23 mouse cellular contexts compared by ENCODE assay signal in the genomic region with DNA sequence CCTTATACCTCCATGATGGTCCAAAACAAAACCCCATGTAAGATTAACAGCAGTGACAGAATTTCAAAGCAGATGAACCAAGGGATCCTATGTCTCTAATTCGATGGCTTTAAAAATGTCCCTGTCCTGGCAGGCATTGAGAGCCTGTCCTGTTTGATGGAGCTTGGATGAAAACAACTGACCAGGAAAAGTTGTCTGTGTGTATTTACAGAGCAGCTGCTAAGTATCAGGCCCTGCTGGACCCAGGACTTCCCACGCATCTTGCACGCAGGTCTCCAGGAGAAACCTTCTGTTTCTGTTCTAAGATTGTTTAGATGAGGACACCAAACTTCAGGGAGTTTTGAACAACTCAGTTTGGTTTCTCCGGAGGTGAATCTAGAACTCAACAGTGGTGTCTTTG. TPM values are rescaled to one million over a fixed set of nuclear protein-coding genes. Genes with fewer than 3 reads are reported as not detected.
A peak's percentile ranks its signal among the peaks of the same experiment; 100 is the strongest.
DNase-seq lines count a peak whose midpoint lies in the region; ATAC-seq and TF ChIP-seq lines count a peak whose summit lies in the region.
"Had no signal": no experiment of that assay in that cellular context is flagged by ENCODE, and none has a peak within 500 bp of the region (broad histone marks: within the 10 kb centered on the region; RNA-seq: fewer than 3 reads in every experiment).

No protein-coding gene starts in this region.

- ATAC-seq in heart, embryonic 13.5 days (ENCODE audit: extremely low read depth, insufficient number of reproducible peaks, low FRiP score, low TSS enrichment) = no peak
- no peak for ATAC-seq in heart, embryonic 16.5 days (replicated peaks; ENCODE audit: extremely low read depth, insufficient read depth, low FRiP score)
- ATAC-seq: forebrain, embryonic 14.5 days had no signal

- H3K9me3 ChIP-seq in heart, embryonic 13.5 days = no peaks in the 10 kb centered on the region
- no peaks in the 10 kb centered on the region for H3K9me3 ChIP-seq in heart, embryonic 16.5 days (replicated peaks; ENCODE audit: control insufficient read depth, low read length)
- H3K9me3 ChIP-seq: embryonic facial prominence, embryonic 13.5 days; embryonic facial prominence, embryonic 15.5 days; forebrain, embryonic 10.5 days; forebrain, embryonic 12.5 days had no signal

- no peak for TF ChIP-seq EP300 in heart, adult 2 months (IDR thresholded peaks at IDR 0.05; ENCODE audit: insufficient read depth, low read depth, low read length)

- H3K36me3 ChIP-seq in heart, adult 2 months (ENCODE audit: control insufficient read depth, insufficient read depth, low read length) = peaks cover 23% of the 10 kb centered on the region
- no peaks in the 10 kb centered on the region for H3K36me3 ChIP-seq in heart, embryonic 13.5 days
- no peaks in the 10 kb centered on the region for H3K36me3 ChIP-seq in heart, embryonic 16.5 days (ENCODE audit: control insufficient read depth, insufficient read depth)
- H3K36me3 ChIP-seq: embryonic facial prominence, embryonic 13.5 days; embryonic facial prominence, embryonic 15.5 days; forebrain, embryonic 10.5 days; forebrain, embryonic 12.5 days had no signal

- no peak for TF ChIP-seq POLR2A in heart, adult 2 months (IDR thresholded peaks at IDR 0.05; ENCODE audit: insufficient read depth, low read depth, low read length)

- no peak for TF ChIP-seq CTCF in heart, adult 2 months (IDR thresholded peaks at IDR 0.05)

- H3K4me1 ChIP-seq in heart, adult 2 months (ENCODE audit: control insufficient read depth, insufficient read depth, low read length) = peaks cover 4% of the 10 kb centered on the region
- H3K4me1 ChIP-seq in heart, embryonic 13.5 days = peaks cover 40% of the 10 kb centered on the region
- peaks cover 26% of the 10 kb centered on the region for H3K4me1 ChIP-seq in heart, embryonic 16.5 days (ENCODE audit: control insufficient read depth, insufficient read depth, low read length)
- H3K4me1 ChIP-seq: embryonic facial prominence, embryonic 13.5 days; embryonic facial prominence, embryonic 15.5 days; forebrain, embryonic 10.5 days; forebrain, embryonic 12.5 days had no signal

- H3K79me2 ChIP-seq in heart, adult 2 months (replicated peaks; ENCODE audit: control insufficient read depth, insufficient read depth, low read length) = no peaks in the 10 kb centered on the region

- H3K4me3 ChIP-seq in heart, adult 2 months = no peak overlapping the region
- no peak overlapping the region for H3K4me3 ChIP-seq in heart, embryonic 13.5 days
- H3K4me3 ChIP-seq in heart, embryonic 16.5 days (ENCODE audit: low read length) = no peak overlapping the region
- H3K4me3 ChIP-seq: embryonic facial prominence, embryonic 13.5 days; embryonic facial prominence, embryonic 15.5 days; erythroblast, embryonic 14.5 days; forebrain, embryonic 10.5 days; forebrain, embryonic 12.5 days had no signal

- H3K4me2 ChIP-seq in heart, embryonic 13.5 days = no peak overlapping the region
- H3K4me2 ChIP-seq in heart, embryonic 16.5 days (ENCODE audit: low read depth, low read length) = no peak overlapping the region
- H3K4me2 ChIP-seq: embryonic facial prominence, embryonic 13.5 days; embryonic facial prominence, embryonic 15.5 days; forebrain, embryonic 12.5 days had no signal

- H3K27me3 ChIP-seq in heart, adult 2 months (ENCODE audit: control insufficient read depth, insufficient read depth, low read length) = no peaks in the 10 kb centered on the region
- H3K27me3 ChIP-seq in heart, embryonic 13.5 days (replicated peaks) = no peaks in the 10 kb centered on the region
- no peaks in the 10 kb centered on the region for H3K27me3 ChIP-seq in heart, embryonic 16.5 days (ENCODE audit: control insufficient read depth, insufficient read depth, low read length)
- H3K27me3 ChIP-seq: embryonic facial prominence, embryonic 13.5 days; embryonic facial prominence, embryonic 15.5 days; forebrain, embryonic 12.5 days had no signal

- DNase-seq in heart, adult 2 months = no peak
- DNase-seq in heart, postnatal 36 days = no peak
- no peak for DNase-seq in heart, postnatal 4 days
- DNase-seq in heart, postnatal 14 days = no peak
- DNase-seq: adrenal gland, adult 2 months; adrenal gland, postnatal 10 days; adrenal gland, postnatal 25 days; cerebellum, adult 11 months; cerebellum, adult 18-20 months; cerebellum, adult 9-11 months; cerebellum, postnatal 14 days; cerebellum, postnatal 36 days; embryo, embryonic 11 days had no signal

- no peak overlapping the region for H3K9ac ChIP-seq in heart, adult 2 months (ENCODE audit: low read depth, low read length)
- no peak overlapping the region for H3K9ac ChIP-seq in heart, embryonic 13.5 days
- H3K9ac ChIP-seq in heart, embryonic 16.5 days (ENCODE audit: low read length) = no peak overlapping the region
- H3K9ac ChIP-seq: embryonic facial prominence, embryonic 13.5 days; embryonic facial prominence, embryonic 15.5 days; forebrain, embryonic 12.5 days had no signal

- peak overlapping the region; percentile 15 for H3K27ac ChIP-seq in heart, adult 2 months
- H3K27ac ChIP-seq in heart, embryonic 13.5 days (replicated peaks) = peak overlapping the region; percentile 37; the same call in 1 of the 2 replicates
- H3K27ac ChIP-seq in heart, embryonic 16.5 days (ENCODE audit: low read length) = peak overlapping the region; percentile 17
- H3K27ac ChIP-seq: embryonic facial prominence, embryonic 13.5 days; embryonic facial prominence, embryonic 15.5 days; forebrain, embryonic 10.5 days; forebrain, embryonic 12.5 days had no signal

- intact Hi-C loops in heart, adult 2 months (cut with DNase I) = no loop called here
- intact Hi-C loops in heart, postnatal 36 days (cut with DNase I) = no loop called here
- intact Hi-C loops in heart, postnatal 14 days (cut with DNase I) = no loop called here

- WGBS in heart, adult 2 months = 57% methylated on average over 4 of the region's 4 CpGs
- WGBS in heart, embryonic 13.5 days = 75% methylated on average over 4 of the region's 4 CpGs
- 78% methylated on average over 4 of the region's 4 CpGs for WGBS in heart, embryonic 16.5 days

RNA-seq across cellular contexts. Expression of a gene that starts 14.2 kb away (rescaled TPM):
- total RNA-seq in heart, adult 2 months (2021) = 100 to 1,000 TPM; 382 to 439 TPM
- 195 and 279 TPM in 2 replicates for polyA plus RNA-seq in heart, adult 2 months (2012; rRNA removed)
- total RNA-seq in heart, postnatal 36 days (2021) = 100 to 1,000 TPM; 355 to 411 TPM
- 43.7 and 44.6 TPM in 2 replicates for polyA plus RNA-seq in heart, embryonic 13.5 days (2015; fragmentation: Nextera tagmentation; extraction: Ambion mirVana)
- total RNA-seq in heart, postnatal 4 days (2021) = 100 to 1,000 TPM; 167 to 178 TPM
- 63.1 and 63.9 TPM in 2 replicates for polyA plus RNA-seq in heart, embryonic 16.5 days (2015; fragmentation: Nextera tagmentation; extraction: Ambion mirVana)
- 100 to 1,000 TPM; 269 TPM for total RNA-seq in heart, postnatal 14 days (2021)
- total RNA-seq: common myeloid progenitor, adult 5-6 weeks; MEL had no signal
- polyA plus RNA-seq: erythroblast, embryonic 14.5 days had no signal
